Mouse (Mus musculus): ENCODE measurements around the gene Slc29a2.

DNA sequence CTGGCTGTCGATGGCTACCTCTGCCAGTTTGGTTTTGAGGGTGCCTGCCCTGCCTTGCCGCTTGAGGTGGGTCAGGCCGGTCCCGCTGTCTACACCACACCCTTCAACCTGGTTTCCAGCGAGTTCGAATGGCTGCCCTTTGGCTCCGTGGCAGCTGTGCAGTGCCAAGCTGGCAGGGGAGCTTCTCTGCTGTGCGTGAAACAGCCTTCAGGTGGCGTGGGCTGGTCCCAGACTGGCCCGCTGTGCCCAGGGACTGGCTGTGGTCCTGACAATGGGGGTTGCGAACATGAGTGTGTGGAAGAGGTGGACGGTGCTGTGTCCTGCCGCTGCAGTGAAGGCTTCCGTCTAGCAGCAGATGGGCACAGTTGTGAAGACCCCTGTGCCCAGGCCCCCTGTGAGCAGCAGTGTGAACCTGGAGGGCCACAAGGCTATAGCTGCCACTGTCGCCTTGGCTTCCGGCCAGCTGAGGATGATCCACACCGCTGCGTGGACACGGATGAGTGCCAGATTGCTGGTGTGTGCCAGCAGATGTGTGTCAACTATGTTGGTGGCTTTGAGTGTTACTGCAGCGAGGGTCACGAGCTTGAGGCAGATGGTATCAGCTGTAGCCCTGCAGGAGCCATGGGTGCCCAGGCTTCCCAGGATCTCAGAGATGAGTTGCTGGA is 45.0 kb downstream of the Slc29a2 start:
- TF ChIP-seq EP300 (IDR thresholded peaks at IDR 0.05; ENCODE audit: insufficient read depth, low read depth, low read length): no peak
- TF ChIP-seq POLR2A (IDR thresholded peaks at IDR 0.05; ENCODE audit: insufficient read depth, low read length): no peak
